Comparison of ENCODE assay signal across 8 mouse cellular contexts in genomic region chr8:70698310-70699109, GRCm38 (mm10). TPM values are rescaled to one million over a fixed set of nuclear protein-coding genes. Genes with fewer than 3 reads are reported as not detected.
DNase-seq lines count a peak whose midpoint lies in the region; ATAC-seq lines count a peak whose summit lies in the region.

TSS of gene Jund (plus strand) at chr8:70698949.

- peak within 1 kb of the TSS; percentile 68 for H3K4me2 ChIP-seq in hindbrain, embryonic 12.5 days (replicated peaks)

- DNase-seq in Muller cell, postnatal 12 days (ENCODE audit: inconsistent ontology term), result peak; percentile 99
- peak; percentile 99 for DNase-seq in cerebellum, adult 9-11 months
- peak; percentile 97 to 99 for DNase-seq in frontal cortex, postnatal 10 days (ENCODE audit: low spot score in 2 of 2)
- DNase-seq in layer of hippocampus, postnatal 14 days (ENCODE audit: low spot score in 2 of 2), result peak; percentile 97 to 99
- DNase-seq in lung, postnatal 14 days, result peak; percentile 100
- peak; percentile 99 for DNase-seq in retina, adult 2 months (ENCODE audit: low read depth, low spot score)
- peak; percentile 99 to 100 for DNase-seq in thymus, postnatal 36 days

- peak within 1 kb of the TSS; percentile 99 for H3K4me3 ChIP-seq in hindbrain, embryonic 12.5 days

- H3K36me3 ChIP-seq in hindbrain, embryonic 12.5 days, result peaks cover 11% of the 10 kb centered on the region

- H3K4me1 ChIP-seq in hindbrain, embryonic 12.5 days, result peaks cover 57% of the 10 kb centered on the region

- under 1% methylated on average over 55 of the region's 69 CpGs for WGBS in hindbrain, embryonic 12.5 days

- ATAC-seq in hindbrain, embryonic 12.5 days (ENCODE audit: low FRiP score), result peak; percentile 89

- peak within 1 kb of the TSS; percentile 98 for H3K27ac ChIP-seq in hindbrain, embryonic 12.5 days

- peak within 1 kb of the TSS; percentile 100 for H3K9ac ChIP-seq in hindbrain, embryonic 12.5 days

- H3K9me3 ChIP-seq in hindbrain, embryonic 12.5 days (replicated peaks), result no peaks in the 10 kb centered on the region

- no peaks in the 10 kb centered on the region for H3K27me3 ChIP-seq in hindbrain, embryonic 12.5 days

RNA-seq across cellular contexts. Expression of gene Jund, which starts in this region (rescaled TPM):
- 186 and 217 TPM in 2 replicates for polyA plus RNA-seq in hindbrain, embryonic 12.5 days (2016; fragmentation: Nextera tagmentation; extraction: Ambion mirVana)
- 100 to 1,000 TPM; 163 to 179 TPM for total RNA-seq in layer of hippocampus, postnatal 14 days (2021)

Comparison
In these comparisons a context has a peak if more than half of its experiments do, and no peak if none do; other contexts are left out.
1. Peak in every context shown above with its lines: DNase-seq, ATAC-seq, H3K4me3 ChIP-seq and H3K27ac ChIP-seq.